Mouse (Mus musculus) forebrain, embryonic 15.5 days (tissue): Measurements from ENCODE around the gene Phf12. TPM values are rescaled to one million over a fixed set of nuclear protein-coding genes. Genes with fewer than 3 reads are reported as not detected.

Experiments used
- ATAC-seq: fragments of 200-750 bp; cut with Nextera tagmentation; replicated peaks from 2 replicates; pipeline ENCODE4 v1.8.0; 2017; ENCODE audit warnings: mild to moderate bottlenecking, moderate TSS enrichment, moderate library complexity
- H3K27ac ChIP-seq: fragments of 300-500 bp; sonication (generic); replicated peaks from 2 replicates; pipeline ENCODE4 v1.5.1; 2015; ENCODE audit warnings: mild to moderate bottlenecking, inconsistent platforms
- H3K27me3 ChIP-seq: fragments of 300-500 bp; sonication (generic); 2 replicates; pipeline ENCODE4 v1.6.1; 2015; ENCODE audit warnings: inconsistent platforms
- H3K36me3 ChIP-seq: fragments of 300-500 bp; sonication (generic); 2 replicates; pipeline ENCODE4 v1.6.1; 2015; ENCODE audit warnings: mild to moderate bottlenecking, inconsistent platforms
- H3K4me1 ChIP-seq: fragments of 300-500 bp; sonication (generic); 2 replicates; pipeline ENCODE4 v1.6.1; 2015; ENCODE audit warnings: inconsistent platforms
- H3K4me2 ChIP-seq: fragments of 300-500 bp; sonication (generic); replicated peaks from 2 replicates; pipeline ENCODE4 v1.6.1; 2015; ENCODE audit warnings: mild to moderate bottlenecking, inconsistent platforms
- H3K4me3 ChIP-seq: fragments of 300-500 bp; sonication (generic); 2 replicates; pipeline ENCODE4 v1.5.1; 2015; ENCODE audit warnings: mild to moderate bottlenecking, inconsistent platforms
- H3K9ac ChIP-seq: fragments of 300-500 bp; sonication (generic); replicated peaks from 2 replicates; pipeline ENCODE4 v1.6.1; 2015; ENCODE audit warnings: mild to moderate bottlenecking, inconsistent platforms
- H3K9me3 ChIP-seq: fragments of 300-500 bp; sonication (generic); 2 replicates; pipeline ENCODE4 v1.6.1; 2016; ENCODE audit warnings: inconsistent platforms
- WGBS: fragments of 180-500 bp; shearing (Covaris S2); methylation state at CpG from one replicate; pipeline ENCODE4 v1.1.7; 2015; ENCODE audit warnings: mixed read lengths; 5-methylcytosine and 5-hydroxymethylcytosine counted together
- microRNA counts: library from miRNA; unstranded; fragments of <30 nt; microRNA quantifications from one replicate; lab custom pipeline; 2016
- microRNA-seq: library from miRNA; unstranded; fragments of <30 nt; microRNA quantifications from one replicate; pipeline ENCODE4, GENCODE M21; 2016
- polyA plus RNA-seq: library from polyadenylated mRNA; unstranded; fragments of >200 nt; fragmentation: Nextera tagmentation; extraction: Ambion mirVana; gene quantifications from 2 replicates; pipeline ENCODE4 v1.2.1, GENCODE M21; 2015

The Phf12 gene
- polyA plus RNA-seq, 1 experiment from 2014 or later: 22.5 TPM

DNA sequence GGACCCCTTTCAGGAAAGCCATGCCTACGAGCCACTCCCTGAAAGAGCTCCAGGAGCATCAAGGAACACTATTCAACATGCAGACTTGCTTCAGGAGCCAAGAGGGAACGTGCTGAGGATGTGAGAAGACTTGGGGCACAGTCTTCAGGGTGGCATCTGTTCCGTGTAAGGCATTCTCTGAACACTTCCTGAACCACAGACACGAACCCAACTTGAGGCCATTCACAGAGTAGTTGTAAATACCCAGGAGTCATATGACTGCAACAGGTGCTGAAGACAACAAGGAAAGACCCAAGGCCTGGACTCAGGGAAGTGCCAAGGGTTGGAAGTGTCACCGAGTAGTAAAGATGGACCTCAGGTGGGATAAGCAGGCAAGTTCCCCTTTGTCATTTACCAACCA lies 85.0 kb downstream of the Phf12 start:
- Histone ChIP-seq H3K9ac (no peak overlapping the region), H3K4me2 (no peak overlapping the region), H3K9me3 (no peaks in the 10 kb centered on the region), H3K27me3 (no peaks in the 10 kb centered on the region), H3K4me3 (no peak overlapping the region), H3K27ac (no peak overlapping the region), H3K4me1 (no peaks in the 10 kb centered on the region), H3K36me3 (peaks cover 7% of the 10 kb centered on the region; the same call in 1 of the 2 replicates)
- ATAC-seq: no peak
- WGBS: 74% methylated on average over 5 of the region's 5 CpGs

- no peaks in the 10 kb centered on the region for H3K9me3 ChIP-seq
- no peak overlapping the region for H3K4me2 ChIP-seq
- H3K27ac ChIP-seq: no peak overlapping the region
- H3K4me3 ChIP-seq: no peak overlapping the region
- no peak overlapping the region for H3K9ac ChIP-seq
- WGBS: 86% methylated on average over 5 of the region's 5 CpGs
- no peaks in the 10 kb centered on the region for H3K27me3 ChIP-seq
- no peaks in the 10 kb centered on the region for H3K4me1 ChIP-seq
- H3K36me3 ChIP-seq: peaks cover 17% of the 10 kb centered on the region
- no peak for ATAC-seq
Observed at GRCm38 (mm10) chr11:78069130-78069529, 86.6 kb downstream of the Phf12 start.

- Histone ChIP-seq H3K4me1 (no peaks in the 10 kb centered on the region), H3K4me2 (no peak overlapping the region), H3K27ac (no peak overlapping the region), H3K9ac (no peak overlapping the region), H3K36me3 (peaks cover 22% of the 10 kb centered on the region), H3K27me3 (no peaks in the 10 kb centered on the region), H3K4me3 (no peak overlapping the region), H3K9me3 (no peaks in the 10 kb centered on the region)
- ATAC-seq: no peak
- WGBS: 84% methylated on average over 6 of the region's 6 CpGs
Observed at GRCm38 (mm10) chr11:78069646-78070045, 87.1 kb downstream of the Phf12 start.

DNA sequence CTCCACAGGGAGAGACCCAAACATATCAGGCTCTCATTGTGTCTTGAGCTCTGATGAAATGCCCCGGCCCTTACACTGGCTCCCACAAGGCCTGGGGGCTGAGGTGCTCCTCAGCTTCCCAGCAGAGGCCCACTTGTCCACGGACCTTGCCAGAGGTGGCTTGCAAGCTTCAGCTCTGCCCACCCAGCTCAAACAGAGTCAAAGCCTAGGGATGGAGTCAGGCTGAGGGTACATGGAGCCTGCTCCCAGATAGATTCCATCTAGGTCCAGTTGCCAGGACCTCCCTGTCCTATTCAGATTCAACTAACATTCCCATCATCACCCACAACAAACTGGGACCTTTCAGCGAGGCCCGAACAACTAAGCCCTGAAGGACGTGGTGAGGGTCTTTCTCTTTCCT lies 89.4 kb downstream of the Phf12 start:
- Histone ChIP-seq H3K4me2 (no peak overlapping the region), H3K9me3 (no peaks in the 10 kb centered on the region), H3K27me3 (no peaks in the 10 kb centered on the region), H3K9ac (no peak overlapping the region), H3K27ac (no peak overlapping the region), H3K36me3 (peaks cover 39% of the 10 kb centered on the region), H3K4me1 (no peaks in the 10 kb centered on the region), H3K4me3 (no peak overlapping the region)
- no peak for ATAC-seq
- 87% methylated on average over 5 of the region's 5 CpGs for WGBS

- peaks cover 43% of the 10 kb centered on the region for H3K36me3 ChIP-seq
- H3K27me3 ChIP-seq: no peaks in the 10 kb centered on the region
- no peaks in the 10 kb centered on the region for H3K4me1 ChIP-seq
- H3K9me3 ChIP-seq: no peaks in the 10 kb centered on the region
- no peak overlapping the region for H3K27ac ChIP-seq
- WGBS: 32% methylated on average over 6 of the region's 6 CpGs
- H3K4me3 ChIP-seq: no peak overlapping the region
- H3K4me2 ChIP-seq: no peak overlapping the region
- no peak for ATAC-seq
- no peak overlapping the region for H3K9ac ChIP-seq
Observed at GRCm38 (mm10) chr11:78072425-78073130, 90.0 kb downstream of the Phf12 start.

DNA sequence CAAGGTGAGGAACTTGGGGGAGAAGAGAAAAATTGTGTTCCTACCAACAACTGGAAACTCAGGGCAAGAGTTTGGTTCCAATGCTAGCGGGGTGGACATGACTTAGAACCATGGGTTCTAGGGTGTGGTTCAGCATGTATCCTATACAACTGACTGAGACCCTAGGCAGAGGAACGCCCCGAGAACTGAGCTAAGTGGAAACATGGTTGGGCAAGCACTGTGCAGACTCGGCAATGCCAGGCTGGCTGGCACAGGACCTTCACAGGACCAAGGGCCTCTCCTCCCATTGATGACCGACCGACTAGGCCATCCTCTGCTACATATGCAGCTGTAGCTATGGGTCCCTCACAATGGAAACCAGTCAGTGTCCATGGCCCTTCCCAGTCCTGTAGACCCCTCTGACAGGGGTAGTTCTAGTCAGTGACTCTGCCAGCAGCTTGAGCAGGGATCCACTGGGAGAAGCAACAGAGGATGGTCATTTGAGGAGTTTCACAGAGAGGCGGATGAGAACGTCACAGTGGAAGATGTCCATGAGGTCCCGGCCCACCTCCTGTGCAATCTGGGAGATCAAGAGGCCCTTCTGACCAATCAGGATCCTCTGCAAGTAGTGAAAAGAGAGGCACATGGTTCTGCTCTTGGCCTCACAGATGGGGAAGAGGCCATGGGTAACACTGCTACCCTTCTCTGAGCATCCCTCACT lies 91.2 kb downstream of the Phf12 start:
- Histone ChIP-seq H3K4me1 (no peaks in the 10 kb centered on the region), H3K4me3 (no peak overlapping the region), H3K9ac (no peak overlapping the region), H3K36me3 (peaks cover 47% of the 10 kb centered on the region), H3K9me3 (no peaks in the 10 kb centered on the region), H3K4me2 (no peak overlapping the region), H3K27ac (no peak overlapping the region), H3K27me3 (no peaks in the 10 kb centered on the region)
- ATAC-seq: no peak
- 95% methylated on average over 9 of the region's 9 CpGs for WGBS

DNA sequence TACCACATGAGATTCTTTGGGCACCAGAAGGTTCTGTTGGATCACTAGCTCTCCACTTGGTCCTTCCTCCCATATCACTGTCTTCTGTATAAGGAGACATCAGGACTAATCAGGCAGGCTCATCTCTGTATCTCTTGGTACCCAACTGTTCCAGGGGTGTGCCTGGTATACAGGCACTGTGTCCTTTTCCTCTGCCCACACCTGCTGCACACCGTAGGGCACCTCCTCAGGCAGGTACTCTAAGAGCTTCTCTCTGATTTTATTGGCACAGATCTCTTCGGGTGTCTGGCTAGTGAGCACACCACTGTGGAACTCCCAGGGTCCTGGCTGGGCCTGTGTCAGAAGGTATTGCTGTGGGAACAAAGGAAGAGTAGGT lies 91.7 kb downstream of the Phf12 start:
- ATAC-seq: no peak

DNA sequence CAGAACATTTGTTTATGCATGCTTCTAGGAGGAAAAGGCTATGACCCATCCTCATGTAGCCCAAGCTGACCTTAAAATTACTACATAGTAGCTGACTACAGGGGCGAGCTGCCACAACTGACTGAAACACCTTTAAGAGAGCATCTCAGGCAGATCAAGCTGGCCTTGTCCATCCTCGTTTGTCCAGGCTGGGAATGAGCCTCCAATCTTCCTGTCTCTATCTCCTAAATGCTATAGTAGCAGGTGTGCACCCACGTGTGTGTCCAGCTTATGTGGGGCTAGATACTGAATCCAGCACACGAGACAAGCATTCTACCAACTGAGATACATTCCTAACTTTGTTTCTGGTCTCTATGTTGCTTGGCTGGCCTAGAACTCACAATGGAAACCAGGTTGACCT lies 92.1 kb downstream of the Phf12 start:
- Histone ChIP-seq H3K9ac (no peak overlapping the region), H3K36me3 (peaks cover 47% of the 10 kb centered on the region), H3K27ac (no peak overlapping the region), H3K4me3 (no peak overlapping the region), H3K4me1 (peaks cover 9% of the 10 kb centered on the region), H3K27me3 (no peaks in the 10 kb centered on the region), H3K9me3 (no peaks in the 10 kb centered on the region), H3K4me2 (no peak overlapping the region)
- 87% methylated on average over 4 of the region's 4 CpGs for WGBS
- no peak for ATAC-seq

More for the DNA sequence above, 91.7 kb downstream of the Phf12 start:
- 96% methylated on average over 2 of the region's 2 CpGs for WGBS
- H3K27me3 ChIP-seq: no peaks in the 10 kb centered on the region
- peaks cover 5% of the 10 kb centered on the region for H3K4me1 ChIP-seq
- no peak overlapping the region for H3K27ac ChIP-seq
- H3K9ac ChIP-seq: no peak overlapping the region
- no peak overlapping the region for H3K4me2 ChIP-seq
- H3K9me3 ChIP-seq: no peaks in the 10 kb centered on the region
- peaks cover 47% of the 10 kb centered on the region for H3K36me3 ChIP-seq
- no peak overlapping the region for H3K4me3 ChIP-seq

MicroRNAs encoded within 50 kb of the gene (microRNA counts, 519-probe panel; counts per million panel counts)
- 3,174 counts per million, percentile 75 among the panel's probes with 10 or more counts for microRNA mmu-miR-144 (lab: Ali Mortazavi, UCI)
- microRNA mmu-miR-451 (lab: Ali Mortazavi, UCI): 2,827 counts per million, percentile 67 among the panel's probes with 10 or more counts

Small RNA genes lying within 50 kb of the gene (microRNA-seq; reads per million reads assigned to microRNA genes)
- gene Mir144: 52.1 reads per million, percentile 45 among the genes with 10 or more reads in this experiment
- gene Mir451a: not detected
- gene Mir451b: not detected

Other genes starting within 250 kb of the Phf12 start
- gene Myo18a, start 219.5 kb upstream of the Phf12 start, polyA plus RNA-seq: 45.5 and 52.5 TPM in 2 replicates
- 2.4 and 2.5 TPM in 2 replicates for gene Gm10277, start 195.0 kb upstream of the Phf12 start, polyA plus RNA-seq
- gene Pipox, start 88.7 kb upstream of the Phf12 start, polyA plus RNA-seq: 10.2 and 11.2 TPM in 2 replicates
- gene Sez6, start 52.0 kb upstream of the Phf12 start, polyA plus RNA-seq: 243 and 249 TPM in 2 replicates
- gene Dhrs13, start 49.5 kb downstream of the Phf12 start, polyA plus RNA-seq: 32.8 and 33.4 TPM in 2 replicates
- 90.2 and 98.3 TPM in 2 replicates for gene Flot2, start 55.2 kb downstream of the Phf12 start, polyA plus RNA-seq
- 33.3 TPM in 2 replicates for gene Eral1, start 97.6 kb downstream of the Phf12 start, polyA plus RNA-seq
- 20.0 and 20.5 TPM in 2 replicates for gene Fam222b, start 111.9 kb downstream of the Phf12 start, polyA plus RNA-seq
- 121 TPM in 2 replicates for gene Traf4, start 182.8 kb downstream of the Phf12 start, polyA plus RNA-seq
- gene Nek8, start 193.9 kb downstream of the Phf12 start, polyA plus RNA-seq: 4.8 and 5.7 TPM in 2 replicates
- gene Tlcd1, start 194.0 kb downstream of the Phf12 start, polyA plus RNA-seq: 4.4 and 5.0 TPM in 2 replicates
- gene Rpl23a, start 200.8 kb downstream of the Phf12 start, polyA plus RNA-seq: 896 and 935 TPM in 2 replicates
- gene Rab34, start 205.7 kb downstream of the Phf12 start, polyA plus RNA-seq: 55.9 and 56.3 TPM in 2 replicates
- 1.3 TPM in 2 replicates for gene Proca1, start 210.6 kb downstream of the Phf12 start, polyA plus RNA-seq